Mouse (Mus musculus) thymus, adult 2 months (tissue): ENCODE results near the gene Babam2.

ENCODE experiments used
- CTCF ChIP-seq: fragments of 200-500 bp; IDR thresholded peaks from 2 replicates; pipeline ENCODE4 v1.5.1; 2012; ENCODE audit warnings: mild to moderate bottlenecking, control low read depth, low read length, moderate library complexity, borderline replicate concordance; ENCODE audit not compliant: control insufficient read depth, poor library complexity, insufficient read depth; ENCODE audit errors: extremely low read depth
- POLR2A ChIP-seq: fragments of 200-500 bp; IDR thresholded peaks from 2 replicates; pipeline ENCODE4 v1.6.1; 2012; ENCODE audit warnings: mild to moderate bottlenecking, low read length, control low read depth, moderate library complexity; ENCODE audit not compliant: control insufficient read depth, poor library complexity, insufficient read depth; ENCODE audit errors: extremely low read depth

DNA sequence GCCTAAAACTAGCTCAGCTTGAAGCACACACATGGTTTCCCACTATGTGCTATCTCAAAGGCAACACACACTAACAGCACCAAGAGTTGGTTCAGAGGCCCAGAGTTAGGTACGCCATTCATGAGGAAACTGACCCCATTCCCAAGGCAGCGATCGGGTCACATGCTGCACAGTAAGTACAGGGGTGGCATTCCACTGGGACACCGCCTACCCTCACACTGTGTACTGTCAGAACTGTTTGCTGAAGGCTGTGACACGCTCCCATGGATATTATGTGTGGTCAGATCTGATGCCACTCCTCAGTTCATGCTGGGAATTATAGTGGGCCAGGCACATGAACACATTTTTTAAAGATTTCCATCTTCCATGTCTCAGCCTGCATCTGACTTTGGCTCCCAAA, 374.3 kb downstream of the Babam2 start:
- no peak for TF ChIP-seq CTCF
- no peak for TF ChIP-seq POLR2A
